Mouse (Mus musculus): Measurements from ENCODE around the gene Gm7356. TPM values are rescaled to one million over a fixed set of nuclear protein-coding genes. Genes with fewer than 3 reads are reported as not detected.

The Gm7356 gene
- polyA plus RNA-seq (2012; rRNA removed) = not detected in 2 replicates

GRCm38 (mm10) chr17:14003604-14004003, at the start of gene Gm7356:
TSS of gene Gm7356 (minus strand) at chr17:14003704.

Other genes starting within 250 kb of the Gm7356 start
- 25.9 and 32.0 TPM in 2 replicates for gene Afdn, start 243.2 kb downstream of the Gm7356 start, polyA plus RNA-seq (2012; rRNA removed)
- gene Tcte2, start 241.9 kb downstream of the Gm7356 start, polyA plus RNA-seq (2012; rRNA removed) = 5.7 and 6.5 TPM in 2 replicates
- gene Gm7168, start 55.3 kb downstream of the Gm7356 start, polyA plus RNA-seq (2012; rRNA removed) = 0.10 TPM in 1 of 2 replicates, not detected in the other
- gene Gm7358, start 55.8 kb upstream of the Gm7356 start, polyA plus RNA-seq (2012; rRNA removed) = not detected in 2 replicates
- 21.3 and 23.2 TPM in 2 replicates for gene Dact2, start 200.6 kb upstream of the Gm7356 start, polyA plus RNA-seq (2012; rRNA removed)

All from ovary, adult 2 months (tissue).